Mouse (Mus musculus) heart, adult 8-10 months (tissue): ENCODE measurements at regions not wholly inside any gene's neighbourhood (a gene's known extent, or its start where the extent isn't known, plus 50 kb on each side); places are given as distances from the start of the nearest gene placed in this dataset.

Source experiments
- DNase-seq: peaks from one replicate; pipeline ENCODE4 v3.0.0; 2022; ENCODE audit warnings: low spot score

- DNase-seq, result no peak
These were observed 96.2 kb upstream of the Klf9 start for GRCm38 (mm10) chr19:23044510-23045464.

GRCm38 (mm10) chr19:23051456-23051855 lies 89.6 kb upstream of the Klf9 start:
- DNase-seq, result no peak

- no peak for DNase-seq
These were observed 86.6 kb upstream of the Klf9 start for GRCm38 (mm10) chr19:23054440-23054839.

- no peak for DNase-seq
These were observed 84.9 kb upstream of the Klf9 start for GRCm38 (mm10) chr19:23055916-23056805.

- peak; percentile 94 for DNase-seq
These were observed 83.9 kb upstream of the Klf9 start for GRCm38 (mm10) chr19:23056851-23057707.

GRCm38 (mm10) chr19:23057739-23058501 lies 83.1 kb upstream of the Klf9 start:
- DNase-seq, result no peak

- no peak for DNase-seq
These were observed 82.5 kb upstream of the Klf9 start for GRCm38 (mm10) chr19:23058502-23058900.

GRCm38 (mm10) chr19:23061081-23061640 lies 79.9 kb upstream of the Klf9 start:
- DNase-seq, result no peak

- DNase-seq, result no peak
These were observed 79.1 kb upstream of the Klf9 start for GRCm38 (mm10) chr19:23061906-23062305.

- no peak for DNase-seq
These were observed 78.2 kb upstream of the Klf9 start for GRCm38 (mm10) chr19:23062851-23063250.

GRCm38 (mm10) chr19:23065548-23065947 lies 75.5 kb upstream of the Klf9 start:
- DNase-seq, result peak; percentile 88

GRCm38 (mm10) chr19:23066726-23067125 lies 74.3 kb upstream of the Klf9 start:
- no peak for DNase-seq

- no peak for DNase-seq
These were observed 72.4 kb upstream of the Klf9 start for GRCm38 (mm10) chr19:23068600-23068999.

- no peak for DNase-seq
These were observed 71.4 kb upstream of the Klf9 start for GRCm38 (mm10) chr19:23069656-23070055.

- no peak for DNase-seq
These were observed 70.0 kb upstream of the Klf9 start for GRCm38 (mm10) chr19:23071000-23071399.

GRCm38 (mm10) chr19:23074602-23075570 lies 66.1 kb upstream of the Klf9 start:
- DNase-seq, result no peak

- DNase-seq, result no peak
These were observed 65.2 kb upstream of the Klf9 start for GRCm38 (mm10) chr19:23075790-23076189.

GRCm38 (mm10) chr19:23085173-23085660 lies 55.8 kb upstream of the Klf9 start:
- DNase-seq, result no peak

GRCm38 (mm10) chr19:23087575-23087974 lies 53.5 kb upstream of the Klf9 start:
- no peak for DNase-seq
